In genomic region chr14:9832290-9832689, GRCm38 (mm10) we compare ENCODE assay signal across 17 mouse cellular contexts.
"Had no signal": no experiment of that assay in that cellular context is flagged by ENCODE, and none has a peak within 500 bp of the region (broad histone marks: within the 10 kb centered on the region; RNA-seq: fewer than 3 reads in every experiment).

No protein-coding gene starts in this region.

- ATAC-seq: hindbrain, embryonic 16.5 days; intestine, embryonic 16.5 days had no signal

- DNase-seq: gastrocnemius, adult 2 months; gastrocnemius, postnatal 10 days; gastrocnemius, postnatal 25 days; heart, adult 11 months; heart, adult 2 months; heart, postnatal 14 days; heart, postnatal 36 days; kidney, adult 11 months; kidney, adult 2 months; kidney, adult 9 months; kidney, postnatal 14 days; kidney, postnatal 36 days; layer of hippocampus, adult 9-11 months; liver; liver, embryonic 13.5 days had no signal
